Mouse (Mus musculus) cortical plate, adult 2 months (tissue): ENCODE data around the gene Eddm3b.

Experiments used
- CTCF ChIP-seq: fragments of 200-500 bp; IDR thresholded peaks from 2 replicates; pipeline ENCODE4 v1.5.1; 2011; ENCODE audit warnings: mild to moderate bottlenecking, control low read depth, low read length; ENCODE audit not compliant: insufficient read depth; ENCODE audit errors: extremely low read depth
- POLR2A ChIP-seq: fragments of 200-500 bp; IDR thresholded peaks from 2 replicates; pipeline ENCODE4 v1.6.1; 2011; ENCODE audit warnings: mild to moderate bottlenecking, low read length, control low read depth; ENCODE audit not compliant: insufficient read depth; ENCODE audit errors: extremely low read depth

DNA sequence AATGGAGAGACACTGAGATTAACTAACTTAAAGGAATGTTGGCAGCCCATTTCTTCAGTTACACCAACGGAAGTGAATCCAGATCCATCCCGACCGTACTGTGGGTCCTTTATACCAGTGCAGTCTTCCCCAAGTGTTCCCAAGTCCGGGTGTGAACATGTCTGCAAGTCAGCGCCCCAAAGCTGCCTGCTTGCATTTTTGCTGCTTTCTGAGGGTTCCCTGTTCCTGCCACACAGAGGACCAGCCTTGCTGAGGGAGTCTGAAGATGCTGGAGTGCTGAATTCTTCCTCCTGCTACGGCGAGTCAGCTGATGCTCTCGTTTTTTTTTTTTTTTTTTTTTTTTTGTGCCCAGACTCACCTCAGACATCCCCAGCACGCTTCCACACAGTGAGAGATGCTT lies 19.3 kb upstream of the Eddm3b start:
- TF ChIP-seq POLR2A: no peak
- TF ChIP-seq CTCF: no peak
